Mouse (Mus musculus) brain, embryonic 18.5 days (tissue): Measurements from ENCODE around the gene Rabggtb.

Experiments
- DNase-seq: peaks from one replicate; pipeline ENCODE4 v3.0.0-alpha.2; 2012; ENCODE audit warnings: low read depth, low spot score

Gene Rabggtb

GRCm38 (mm10) chr3:153912546-153913509, at the start of gene Rabggtb:
TSS of gene Rabggtb (minus strand) at chr3:153913009.
- peak; percentile 83 for DNase-seq

- no peak for DNase-seq
Measured at GRCm38 (mm10) chr3:153961632-153962389, 49.0 kb upstream of the Rabggtb start.

- DNase-seq = no peak
Measured at GRCm38 (mm10) chr3:153960884-153961283, 48.1 kb upstream of the Rabggtb start.

- DNase-seq = no peak
Measured at GRCm38 (mm10) chr3:153959731-153960207, 47.0 kb upstream of the Rabggtb start.

GRCm38 (mm10) chr3:153959035-153959730, 46.4 kb upstream of the Rabggtb start:
- DNase-seq = no peak

GRCm38 (mm10) chr3:153957916-153958315, 45.1 kb upstream of the Rabggtb start:
- no peak for DNase-seq

GRCm38 (mm10) chr3:153948176-153948575, 35.4 kb upstream of the Rabggtb start:
- DNase-seq = no peak

- DNase-seq = no peak
Measured at GRCm38 (mm10) chr3:153947271-153947670, 34.5 kb upstream of the Rabggtb start.

- DNase-seq = peak; percentile 82
Measured at GRCm38 (mm10) chr3:153944335-153944990, 31.7 kb upstream of the Rabggtb start, which contains the start of gene Acadm. TSS of gene Acadm (minus strand) at chr3:153944632.

- DNase-seq = no peak
Measured at GRCm38 (mm10) chr3:153943901-153944334, 31.1 kb upstream of the Rabggtb start.

- DNase-seq = no peak
Measured at GRCm38 (mm10) chr3:153943003-153943640, 30.3 kb upstream of the Rabggtb start.

- DNase-seq = no peak
Measured at GRCm38 (mm10) chr3:153941613-153942012, 28.8 kb upstream of the Rabggtb start.

- no peak for DNase-seq
Measured at GRCm38 (mm10) chr3:153940486-153940885, 27.7 kb upstream of the Rabggtb start.

GRCm38 (mm10) chr3:153940021-153940420, 27.2 kb upstream of the Rabggtb start:
- no peak for DNase-seq

- DNase-seq = no peak
Measured at GRCm38 (mm10) chr3:153937116-153937810, 24.5 kb upstream of the Rabggtb start.

GRCm38 (mm10) chr3:153935878-153936277, 23.1 kb upstream of the Rabggtb start:
- no peak for DNase-seq

GRCm38 (mm10) chr3:153932461-153932860, 19.7 kb upstream of the Rabggtb start:
- DNase-seq = no peak

- DNase-seq = no peak
Measured at GRCm38 (mm10) chr3:153929526-153929925, 16.7 kb upstream of the Rabggtb start.

- DNase-seq = no peak
Measured at GRCm38 (mm10) chr3:153926333-153926732, 13.5 kb upstream of the Rabggtb start.
